Mouse (Mus musculus) embryonic stem cell, embryonic (primary cell): ENCODE measurements around the gene Atpif1.

Experiments
- CTCF ChIA-PET, 4 experiments: fragments of 300-600 bp in 2 of 4; fragments of 350-600 bp in 2 of 4; sonication (Branson Sonifier 250); formaldehyde crosslinking; loops; one replicate each; lab custom pipeline; 2022; ENCODE audit warnings: inconsistent platforms in 2 of 4; lab: Charles Lee
- POLR2A ChIA-PET, 4 experiments: fragments of 300-600 bp in 2 of 4; fragments of 350-600 bp in 2 of 4; sonication (Branson Sonifier 250); formaldehyde crosslinking; loops; one replicate each; lab custom pipeline; 2022; ENCODE audit warnings: antibody characterized with exemption in 4 of 4, inconsistent platforms in 1 of 4; lab: Charles Lee

Atpif1 gene

GRCm38 (mm10) chr4:132532981-132533916, at the start of gene Atpif1:
Gene Atpif1, minus strand, starts transcription at chr4:132533659.
- CTCF ChIA-PET, result interaction anchor here in 3 of 4 experiments (0.6 to 1.0 kb wide), 9 partner anchors 11 to 1583 kb away, joined by 3 to 8 read pairs (median 4); no protein-coding TSS in a partner anchor
- POLR2A ChIA-PET, result interaction anchor here (0.5 to 9.8 kb wide), 57 partner anchors 8 to 1423 kb away, joined by 3 to 180 read pairs (median 4); partner anchors contain the start of genes Rcc1 (in 2 of the 4), Sesn2 (in 2 of the 4), Fam76a (in 1 of the 4) and Med18 (in 1 of the 4)

- POLR2A ChIA-PET, result interaction anchor here in 1 of 4 experiments (0.5 to 1.2 kb wide), 2 partner anchors 19 to 73 kb away, joined by 3 to 4 read pairs; no protein-coding TSS in a partner anchor
- CTCF ChIA-PET, result no interaction called here
Observed at GRCm38 (mm10) chr4:132574809-132575347, 41.4 kb upstream of the Atpif1 start.

GRCm38 (mm10) chr4:132573327-132573726, 39.9 kb upstream of the Atpif1 start:
- POLR2A ChIA-PET, result interaction anchor here in 1 of 4 experiments (1.0 kb wide), 1 partner anchor 345 kb away, joined by 3 read pairs; no protein-coding TSS in a partner anchor
- CTCF ChIA-PET, result no interaction called here

GRCm38 (mm10) chr4:132571190-132571589, 37.7 kb upstream of the Atpif1 start:
- ChIA-PET POLR2A (interaction anchor here in 3 of 4 experiments (0.5 to 1.6 kb wide), 9 partner anchors 10 to 67 kb away, joined by 3 to 7 read pairs (median 3); no protein-coding TSS in a partner anchor), CTCF (no interaction called here)

- CTCF ChIA-PET, result interaction anchor here (0.6 to 1.6 kb wide), 37 partner anchors 8 to 729 kb away, joined by 3 to 10 read pairs (median 4); partner anchors contain the start of genes Fam76a (in 1 of the 4) and Med18 (in 1 of the 4)
- POLR2A ChIA-PET, result interaction anchor here in 3 of 4 experiments (0.6 to 2.0 kb wide), 13 partner anchors 14 to 482 kb away, joined by 3 to 8 read pairs (median 4); partner anchors contain the start of gene Rpa2 (in 1 of the 3)
Observed at GRCm38 (mm10) chr4:132569115-132569514, 35.7 kb upstream of the Atpif1 start.

GRCm38 (mm10) chr4:132567361-132567779, 33.9 kb upstream of the Atpif1 start:
- CTCF ChIA-PET, result interaction anchor here in 2 of 4 experiments (0.9 to 1.6 kb wide), 6 partner anchors 10 to 256 kb away, joined by 3 to 6 read pairs (median 3); no protein-coding TSS in a partner anchor
- POLR2A ChIA-PET, result interaction anchor here in 3 of 4 experiments (0.5 to 1.8 kb wide), 10 partner anchors 12 to 276 kb away, joined by 3 to 6 read pairs (median 4); partner anchors contain the start of genes Eya3 (in 1 of the 3) and Ppp1r8 (in 1 of the 3)

GRCm38 (mm10) chr4:132565089-132565747, 31.8 kb upstream of the Atpif1 start:
- ChIA-PET POLR2A (interaction anchor here in 3 of 4 experiments (0.6 to 3.0 kb wide), 14 partner anchors 9 to 203 kb away, joined by 3 to 8 read pairs (median 4); partner anchors contain the start of gene Rpa2 (in 2 of the 3)), CTCF (interaction anchor here in 2 of 4 experiments (1.0 to 1.6 kb wide), 3 partner anchors 11 to 259 kb away, joined by 3 to 6 read pairs (median 4); no protein-coding TSS in a partner anchor)

- POLR2A ChIA-PET, result interaction anchor here in 3 of 4 experiments (0.6 to 3.0 kb wide), 19 partner anchors 9 to 816 kb away, joined by 3 to 11 read pairs (median 3); partner anchors contain the start of genes Fam76a (in 1 of the 3) and Rpa2 (in 1 of the 3)
- CTCF ChIA-PET, result interaction anchor here in 2 of 4 experiments (0.5 to 1.4 kb wide), 7 partner anchors 35 to 493 kb away, joined by 3 to 6 read pairs (median 4); no protein-coding TSS in a partner anchor
Observed at GRCm38 (mm10) chr4:132563965-132564364, 30.5 kb upstream of the Atpif1 start, which contains the start of gene Ptafr. Gene Ptafr, plus strand, starts transcription at chr4:132564067.

GRCm38 (mm10) chr4:132563261-132563660, 29.8 kb upstream of the Atpif1 start:
- ChIA-PET CTCF (interaction anchor here in 2 of 4 experiments (0.6 to 1.4 kb wide), 4 partner anchors 73 to 655 kb away, joined by 3 read pairs; no protein-coding TSS in a partner anchor), POLR2A (interaction anchor here in 3 of 4 experiments (0.6 to 3.0 kb wide), 9 partner anchors 9 to 204 kb away, joined by 3 to 8 read pairs (median 3); no protein-coding TSS in a partner anchor)

GRCm38 (mm10) chr4:132555550-132555949, 22.1 kb upstream of the Atpif1 start:
- POLR2A ChIA-PET, result interaction anchor here (0.7 to 4.9 kb wide), 26 partner anchors 9 to 483 kb away, joined by 3 to 24 read pairs (median 4); partner anchors contain the start of genes Dnajc8 (in 2 of the 4), Atpif1 (in 1 of the 4), Ppp1r8 (in 1 of the 4) and Sesn2 (in 1 of the 4)
- CTCF ChIA-PET, result interaction anchor here in 3 of 4 experiments (0.5 to 2.6 kb wide), 9 partner anchors 10 to 375 kb away, joined by 3 to 12 read pairs (median 4); no protein-coding TSS in a partner anchor

GRCm38 (mm10) chr4:132554653-132555052, 21.2 kb upstream of the Atpif1 start:
- ChIA-PET POLR2A (interaction anchor here in 3 of 4 experiments (0.5 to 4.9 kb wide), 34 partner anchors 8 to 1255 kb away, joined by 3 to 24 read pairs (median 4); partner anchors contain the start of genes Atpif1 (in 2 of the 3), Dnajc8 (in 1 of the 3), Ppp1r8 (in 1 of the 3) and Ptafr (in 1 of the 3)), CTCF (interaction anchor here in 3 of 4 experiments (0.5 to 2.6 kb wide), 14 partner anchors 9 to 376 kb away, joined by 3 to 10 read pairs (median 3); no protein-coding TSS in a partner anchor)

- ChIA-PET POLR2A (interaction anchor here (0.6 to 4.9 kb wide), 31 partner anchors 9 to 1255 kb away, joined by 3 to 24 read pairs (median 4); partner anchors contain the start of genes Atpif1 (in 2 of the 4), Dnajc8 (in 1 of the 4), Ptafr (in 1 of the 4) and Sesn2 (in 1 of the 4)), CTCF (interaction anchor here in 3 of 4 experiments (0.5 to 2.6 kb wide), 14 partner anchors 8 to 376 kb away, joined by 3 to 10 read pairs (median 3); no protein-coding TSS in a partner anchor)
Observed at GRCm38 (mm10) chr4:132554221-132554620, 20.8 kb upstream of the Atpif1 start.

- ChIA-PET CTCF (interaction anchor here (0.6 to 2.2 kb wide), 9 partner anchors 9 to 572 kb away, joined by 3 to 9 read pairs (median 5); partner anchors contain the start of gene Atpif1 (in 1 of the 4)), POLR2A (interaction anchor here in 3 of 4 experiments (0.5 to 5.2 kb wide), 20 partner anchors 8 to 1193 kb away, joined by 3 to 26 read pairs (median 4); partner anchors contain the start of genes Dnajc8 (in 2 of the 3), Atpif1 (in 1 of the 3) and Sesn2 (in 1 of the 3))
Observed at GRCm38 (mm10) chr4:132545851-132546250, 12.4 kb upstream of the Atpif1 start.

GRCm38 (mm10) chr4:132542724-132543123, 9.3 kb upstream of the Atpif1 start:
- ChIA-PET CTCF (interaction anchor here in 2 of 4 experiments (0.6 to 2.0 kb wide), 5 partner anchors 13 to 759 kb away, joined by 3 to 7 read pairs (median 4); no protein-coding TSS in a partner anchor), POLR2A (interaction anchor here in 3 of 4 experiments (0.6 to 5.2 kb wide), 12 partner anchors 8 to 79 kb away, joined by 3 to 26 read pairs (median 5); partner anchors contain the start of genes Atpif1 (in 2 of the 3), Med18 (in 1 of the 3) and Sesn2 (in 1 of the 3))

- CTCF ChIA-PET, result interaction anchor here in 1 of 4 experiments (0.6 to 0.9 kb wide), 2 partner anchors 13 to 78 kb away, joined by 3 to 4 read pairs; no protein-coding TSS in a partner anchor
Observed at GRCm38 (mm10) chr4:132541413-132541812, 8.0 kb upstream of the Atpif1 start.

More at GRCm38 (mm10) chr4:132541413-132541812, 8.0 kb upstream of the Atpif1 start:
- POLR2A ChIA-PET, result interaction anchor here in 3 of 4 experiments (0.6 to 2.3 kb wide), 12 partner anchors 10 to 1361 kb away, joined by 3 to 9 read pairs (median 3); no protein-coding TSS in a partner anchor
